Mouse (Mus musculus) intestine, postnatal 0 days (tissue): ENCODE measurements at regions not wholly inside any gene's neighbourhood (a gene's known extent, or its start where the extent isn't known, plus 50 kb on each side); places are given as distances from the start of the nearest gene placed in this dataset.
A peak's percentile ranks its signal among the peaks of the same experiment; 100 is the strongest.

Experiments
- ATAC-seq: fragments of 200-750 bp; cut with Nextera tagmentation; 2 replicates; pipeline ENCODE4 v1.8.0; 2017; ENCODE audit warnings: mild to moderate bottlenecking, moderate TSS enrichment, moderate library complexity
- H3K27ac ChIP-seq: fragments of 300-500 bp; sonication (generic); 2 replicates; pipeline ENCODE4 v1.5.1; 2014; ENCODE audit warnings: mild to moderate bottlenecking, low read depth, low read length, moderate library complexity
- H3K27me3 ChIP-seq: fragments of 300-500 bp; sonication (generic); replicated peaks from 2 replicates; pipeline ENCODE4 v1.6.1; 2014; ENCODE audit warnings: low read length, mixed read lengths; ENCODE audit not compliant: control insufficient read depth, insufficient read depth
- H3K36me3 ChIP-seq: fragments of 300-500 bp; sonication (generic); 2 replicates; pipeline ENCODE4 v1.6.1; 2014; ENCODE audit warnings: mild to moderate bottlenecking, moderate library complexity; ENCODE audit not compliant: control insufficient read depth, insufficient read depth
- H3K4me1 ChIP-seq: fragments of 300-500 bp; sonication (generic); replicated peaks from 2 replicates; pipeline ENCODE4 v1.6.1; 2014; ENCODE audit warnings: antibody characterized with exemption, low read length, mixed read lengths; ENCODE audit not compliant: control insufficient read depth, insufficient read depth
- H3K4me2 ChIP-seq: fragments of 300-500 bp; sonication (generic); replicated peaks from 2 replicates; pipeline ENCODE4 v1.6.1; 2014; ENCODE audit warnings: low read depth, mild to moderate bottlenecking, moderate library complexity
- H3K4me3 ChIP-seq: fragments of 300-500 bp; sonication (generic); 2 replicates; pipeline ENCODE4 v1.5.1; 2014; ENCODE audit warnings: low read depth, low read length
- H3K9ac ChIP-seq: fragments of 300-500 bp; sonication (generic); 2 replicates; pipeline ENCODE4 v1.6.1; 2014; ENCODE audit warnings: mild to moderate bottlenecking, low read depth, low read length
- H3K9me3 ChIP-seq: fragments of 300-500 bp; sonication (generic); 2 replicates; pipeline ENCODE4 v1.6.1; 2016; ENCODE audit warnings: mixed run types; ENCODE audit not compliant: control insufficient read depth
- CTCF ChIP-seq: sonication (generic); IDR thresholded peaks from 2 replicates; pipeline ENCODE4 v1.5.1; 2016; ENCODE audit warnings: low read depth, mild to moderate bottlenecking, control low read depth, antibody characterized with exemption, moderate library complexity
- WGBS: fragments of 180-500 bp; shearing (Covaris S2); extraction: QIAGEN DNeasy Blood & Tissue Kit; methylation state at CpG from one replicate; pipeline ENCODE4 v1.1.7; 2014; 5-methylcytosine and 5-hydroxymethylcytosine counted together

DNA sequence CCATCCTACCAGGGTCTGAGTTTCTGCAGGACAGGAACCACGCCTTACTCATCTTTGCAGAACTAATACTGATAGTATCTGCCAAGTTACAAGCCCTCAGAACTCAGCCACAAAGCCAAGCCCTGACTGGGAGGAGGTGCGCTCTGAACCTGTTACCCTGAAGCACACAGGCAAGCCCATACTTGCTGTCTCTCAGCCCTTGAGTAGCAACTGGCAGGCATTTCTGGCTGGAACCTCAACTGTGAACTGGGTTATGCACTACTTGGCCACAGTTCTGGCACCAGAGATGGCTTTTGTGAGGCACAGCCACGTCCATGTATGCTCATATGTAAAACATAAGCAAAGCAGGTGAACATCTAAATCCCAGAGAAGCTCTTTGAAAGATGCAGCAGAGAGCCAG, 179.7 kb upstream of the Nfe2l3 start:
- 84% methylated on average over 3 of the region's 3 CpGs for WGBS
- TF ChIP-seq CTCF, result no peak

DNA sequence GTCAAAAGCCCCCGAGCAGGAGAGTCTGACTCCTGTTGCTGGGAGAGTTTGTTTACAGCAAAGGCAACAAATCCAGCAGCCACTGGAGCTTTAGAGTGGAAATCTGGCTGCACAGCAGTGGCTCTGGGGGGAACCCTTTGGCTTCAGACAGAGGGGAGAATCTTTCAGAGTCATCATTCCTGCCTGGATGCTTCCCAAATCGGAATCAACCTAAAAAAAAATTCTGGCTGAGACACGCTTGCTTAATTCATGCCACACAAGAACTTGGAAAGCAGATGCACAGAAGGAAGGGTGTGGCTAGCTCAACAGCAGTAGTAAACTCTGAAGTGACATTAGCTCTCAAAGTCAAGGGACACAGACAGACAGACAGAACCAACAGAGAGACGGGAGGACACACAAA, 175.8 kb upstream of the Nfe2l3 start:
- no peaks in the 10 kb centered on the region for H3K27me3 ChIP-seq
- H3K4me1 ChIP-seq, result no peaks in the 10 kb centered on the region
- 61% methylated on average over 4 of the region's 4 CpGs for whole genome bisulfite sequencing
- H3K4me2 ChIP-seq, result no peak overlapping the region
- H3K9me3 ChIP-seq, result peaks cover 4% of the 10 kb centered on the region; the same call in 1 of the 2 replicates
- no peaks in the 10 kb centered on the region for H3K36me3 ChIP-seq
- no peak overlapping the region for H3K9ac ChIP-seq
- H3K4me3 ChIP-seq, result no peak overlapping the region
- TF ChIP-seq CTCF, result no peak
- no peak for ATAC-seq
- no peak overlapping the region for H3K27ac ChIP-seq

More for the DNA sequence above, 179.7 kb upstream of the Nfe2l3 start:
- Histone ChIP-seq H3K9me3 (no peaks in the 10 kb centered on the region), H3K36me3 (no peaks in the 10 kb centered on the region), H3K4me3 (no peak overlapping the region), H3K9ac (no peak overlapping the region), H3K4me2 (no peak overlapping the region), H3K27ac (no peak overlapping the region), H3K27me3 (no peaks in the 10 kb centered on the region), H3K4me1 (no peaks in the 10 kb centered on the region)
- ATAC-seq, result no peak

DNA sequence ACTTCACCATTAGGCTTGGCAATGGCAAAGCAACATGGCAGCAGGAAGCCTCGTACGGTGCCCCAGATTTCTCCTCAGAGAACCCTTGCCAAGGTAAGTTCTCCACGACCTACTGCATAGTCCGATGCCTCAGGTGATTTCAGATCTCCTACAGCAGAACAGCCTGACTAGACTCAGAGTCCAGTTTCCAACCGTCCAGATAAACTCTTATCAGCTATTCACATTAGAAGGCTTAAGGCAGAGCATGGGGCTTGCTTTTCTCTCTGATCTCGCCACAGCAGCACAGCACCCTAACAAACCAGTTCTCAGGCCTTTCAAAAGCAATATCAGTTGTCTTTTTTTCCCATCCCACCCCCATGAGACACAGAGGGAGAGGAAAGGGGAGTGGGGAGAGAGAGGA, 174.9 kb upstream of the Nfe2l3 start:
- H3K4me2 ChIP-seq, result no peak overlapping the region
- H3K9me3 ChIP-seq, result peaks cover 4% of the 10 kb centered on the region; the same call in 1 of the 2 replicates
- no peak overlapping the region for H3K4me3 ChIP-seq
- ATAC-seq, result no peak
- no peaks in the 10 kb centered on the region for H3K36me3 ChIP-seq
- TF ChIP-seq CTCF, result no peak
- 61% methylated on average over 6 of the region's 6 CpGs for WGBS
- no peak overlapping the region for H3K9ac ChIP-seq
- no peaks in the 10 kb centered on the region for H3K4me1 ChIP-seq
- no peaks in the 10 kb centered on the region for H3K27me3 ChIP-seq
- H3K27ac ChIP-seq, result no peak overlapping the region

DNA sequence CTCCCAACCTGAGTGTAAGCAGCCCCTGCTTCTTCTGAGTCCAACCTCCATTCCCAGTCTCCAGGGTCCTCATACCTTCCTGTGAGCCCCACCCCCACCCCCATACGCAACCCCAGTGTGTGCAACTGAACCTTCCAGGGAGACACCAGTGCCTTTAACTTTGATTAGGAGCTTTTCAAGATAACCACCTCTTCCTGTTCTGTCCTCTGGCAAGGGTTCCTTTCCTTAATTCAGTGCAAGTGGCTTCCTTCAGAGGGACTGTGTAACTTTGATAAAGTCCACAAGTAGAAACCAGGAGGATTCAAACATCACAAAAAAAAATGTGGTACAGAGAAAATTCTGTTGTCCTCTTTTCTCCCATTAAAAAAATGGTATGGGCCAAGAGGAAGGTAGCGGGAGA, 174.2 kb upstream of the Nfe2l3 start:
- Histone ChIP-seq H3K9ac (no peak overlapping the region), H3K27me3 (no peaks in the 10 kb centered on the region), H3K36me3 (no peaks in the 10 kb centered on the region), H3K4me1 (no peaks in the 10 kb centered on the region), H3K4me3 (no peak overlapping the region), H3K27ac (no peak overlapping the region), H3K9me3 (peaks cover 4% of the 10 kb centered on the region; the same call in 1 of the 2 replicates), H3K4me2 (no peak overlapping the region)
- no peak for TF ChIP-seq CTCF
- 79% methylated on average over 2 of the region's 2 CpGs for WGBS
- no peak for ATAC-seq

DNA sequence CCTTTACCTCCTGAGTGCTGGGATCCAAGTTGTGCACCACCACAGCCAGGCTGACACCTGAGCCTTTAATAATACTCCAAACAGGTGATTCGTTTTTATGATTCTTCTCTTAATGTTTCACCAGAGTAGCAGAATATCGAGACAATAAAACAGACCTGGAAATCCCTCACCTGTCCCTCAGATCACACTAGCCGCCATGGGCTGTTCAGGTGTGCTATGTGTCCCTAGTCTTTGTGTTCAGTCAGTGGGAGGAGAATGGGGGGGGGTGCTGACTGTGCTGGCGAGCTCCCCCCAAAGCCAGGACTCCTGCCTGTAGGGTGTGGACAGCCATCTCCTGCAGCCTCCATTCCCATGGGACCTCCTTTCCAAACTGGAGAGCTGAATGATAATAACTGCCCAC, 168.9 kb upstream of the Nfe2l3 start:
- Histone ChIP-seq H3K4me3 (no peak overlapping the region), H3K4me2 (no peak overlapping the region), H3K36me3 (no peaks in the 10 kb centered on the region), H3K27ac (no peak overlapping the region), H3K9me3 (peaks cover 4% of the 10 kb centered on the region; the same call in 1 of the 2 replicates), H3K4me1 (no peaks in the 10 kb centered on the region), H3K27me3 (no peaks in the 10 kb centered on the region), H3K9ac (no peak overlapping the region)
- no peak for TF ChIP-seq CTCF
- ATAC-seq, result peak; percentile 73
- WGBS, result 35% methylated on average over 4 of the region's 4 CpGs

DNA sequence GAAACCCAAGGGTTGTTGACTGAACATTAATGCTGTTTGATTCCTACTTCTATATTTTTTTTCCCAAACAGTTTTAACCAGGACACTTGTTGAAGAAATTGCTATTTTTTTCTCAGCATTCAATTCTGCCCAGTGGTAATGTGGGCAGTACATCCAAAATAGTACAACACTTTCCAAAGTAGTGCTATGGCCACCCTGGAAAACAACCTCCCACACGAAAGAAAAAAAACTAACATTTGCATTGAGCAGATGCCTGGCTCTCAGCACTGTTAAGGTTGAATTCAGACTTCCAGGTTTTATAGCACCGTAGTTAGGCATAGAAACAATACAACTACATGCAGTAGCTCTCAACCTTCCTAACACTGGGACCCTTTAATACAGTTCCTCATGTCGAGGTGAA, 167.1 kb upstream of the Nfe2l3 start:
- H3K4me3 ChIP-seq, result no peak overlapping the region
- H3K4me1 ChIP-seq, result no peaks in the 10 kb centered on the region
- H3K27ac ChIP-seq, result no peak overlapping the region
- H3K9me3 ChIP-seq, result peaks cover 4% of the 10 kb centered on the region; the same call in 1 of the 2 replicates
- no peak for ATAC-seq
- H3K36me3 ChIP-seq, result no peaks in the 10 kb centered on the region
- H3K9ac ChIP-seq, result no peak overlapping the region
- no peaks in the 10 kb centered on the region for H3K27me3 ChIP-seq
- no peak for TF ChIP-seq CTCF
- H3K4me2 ChIP-seq, result no peak overlapping the region
- WGBS, result 67% methylated on average over 3 of the region's 3 CpGs

DNA sequence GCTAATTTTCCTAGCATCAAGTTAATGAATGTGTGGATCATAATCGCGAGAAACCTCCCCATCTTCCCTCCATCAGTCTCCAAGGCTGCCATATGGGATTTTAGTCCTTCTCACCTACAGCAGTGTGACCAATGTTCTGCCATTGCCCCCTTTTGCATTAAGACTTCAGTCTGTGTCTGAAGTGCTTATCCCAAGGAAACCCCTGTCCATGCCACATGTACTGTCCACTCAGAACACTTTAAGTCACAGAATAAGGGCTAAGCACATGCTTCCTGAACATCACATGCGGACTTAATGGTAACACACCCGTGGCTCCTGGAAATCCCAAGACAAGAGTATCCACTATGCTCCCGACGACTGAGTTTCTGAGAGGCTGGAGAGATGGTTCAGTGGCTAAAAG, 165.7 kb upstream of the Nfe2l3 start:
- ATAC-seq, result no peak
- TF ChIP-seq CTCF, result no peak
- no peaks in the 10 kb centered on the region for H3K27me3 ChIP-seq
- no peaks in the 10 kb centered on the region for H3K36me3 ChIP-seq
- no peaks in the 10 kb centered on the region for H3K4me1 ChIP-seq
- H3K9me3 ChIP-seq, result no peaks in the 10 kb centered on the region
- no peak overlapping the region for H3K27ac ChIP-seq
- no peak overlapping the region for H3K4me2 ChIP-seq
- 84% methylated on average over 6 of the region's 6 CpGs for WGBS
- no peak overlapping the region for H3K4me3 ChIP-seq
- H3K9ac ChIP-seq, result no peak overlapping the region
